In the genomic region with DNA sequence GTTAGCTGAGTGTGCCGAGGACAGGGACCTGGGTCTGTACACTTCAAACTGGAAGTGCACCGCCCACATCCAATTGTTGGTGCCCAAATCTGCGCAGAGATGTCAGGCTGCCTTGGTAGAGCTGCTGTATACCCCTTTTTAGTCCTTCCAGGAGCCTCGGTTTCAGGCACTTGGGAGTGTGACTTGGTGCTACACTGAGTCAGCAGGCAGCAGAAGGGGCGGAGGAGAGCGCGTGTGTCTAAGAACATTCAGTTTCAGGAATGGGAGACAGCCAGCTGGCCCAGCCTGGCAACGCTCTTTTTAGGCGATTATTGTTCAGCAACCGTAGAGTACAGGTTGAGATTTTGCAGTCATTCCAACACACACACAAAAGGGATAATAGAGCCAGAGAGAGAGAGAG, we compare ENCODE assay signal across 10 mouse cellular contexts. TPM values are rescaled to one million over a fixed set of nuclear protein-coding genes. Genes with fewer than 3 reads are reported as not detected.
DNase-seq lines count a peak whose midpoint lies in the region; ATAC-seq lines count a peak whose summit lies in the region.
"Had no signal": no experiment of that assay in that cellular context is flagged by ENCODE, and none has a peak within 500 bp of the region (broad histone marks: within the 10 kb centered on the region; RNA-seq: fewer than 3 reads in every experiment).

No protein-coding gene starts in this region.

- no peak; the same call in 1 of the 2 replicates for ATAC-seq in forebrain, embryonic 14.5 days
- no peak for ATAC-seq in erythroid progenitor cell, adult 5-6 weeks (replicated peaks; ENCODE audit: low FRiP score, poor library complexity, severe bottlenecking)

- WGBS in forebrain, embryonic 14.5 days, result 31% methylated on average over 10 of the region's 10 CpGs
- WGBS in forebrain, embryonic 10.5 days, result 61% methylated on average over 10 of the region's 10 CpGs

- peak; percentile 67 for DNase-seq in forebrain, embryonic 14.5 days (ENCODE audit: low spot score)
- DNase-seq in forebrain, embryonic 10.5 days (ENCODE audit: extremely low spot score, low spot score), result no peak
- DNase-seq in cerebellum, adult 8-10 months, result peak; percentile 48
- peak; percentile 21 to 27 for DNase-seq in heart, postnatal 36 days
- DNase-seq in left cerebral cortex, postnatal 4 days, result peak; percentile 23
- no peak for DNase-seq in thymus, adult 18-20 months
- no peak for DNase-seq in kidney, postnatal 4 days

- H3K27me3 ChIP-seq in forebrain, embryonic 14.5 days (replicated peaks; ENCODE audit: control insufficient read depth, insufficient read depth, low read length), result peaks cover 5% of the 10 kb centered on the region; the same call in 1 of the 2 replicates
- peaks cover 62% of the 10 kb centered on the region for H3K27me3 ChIP-seq in forebrain, embryonic 10.5 days (ENCODE audit: poor library complexity, severe bottlenecking)

- intact Hi-C loops in heart, postnatal 36 days (cut with DNase I), result no loop called here
- intact Hi-C loops in left cerebral cortex, postnatal 4 days (cut with DNase I), result no loop called here

- peaks cover 15% of the 10 kb centered on the region for H3K4me1 ChIP-seq in forebrain, embryonic 14.5 days (ENCODE audit: control insufficient read depth, insufficient read depth, low read length)
- peaks cover 69% of the 10 kb centered on the region for H3K4me1 ChIP-seq in forebrain, embryonic 10.5 days

- peak overlapping the region; percentile 23 for H3K4me2 ChIP-seq in forebrain, embryonic 14.5 days (ENCODE audit: low read length)
- H3K4me2 ChIP-seq: limb, embryonic 12.5 days had no signal

- H3K9me3 ChIP-seq in forebrain, embryonic 14.5 days (replicated peaks; ENCODE audit: control insufficient read depth, low read length), result no peaks in the 10 kb centered on the region
- H3K9me3 ChIP-seq in forebrain, embryonic 10.5 days, result no peaks in the 10 kb centered on the region
- H3K9me3 ChIP-seq: limb, embryonic 12.5 days had no signal

- H3K9ac ChIP-seq in forebrain, embryonic 14.5 days (ENCODE audit: low read length), result no peak overlapping the region
- H3K9ac ChIP-seq: limb, embryonic 12.5 days had no signal

- H3K4me3 ChIP-seq in forebrain, embryonic 14.5 days (ENCODE audit: low read depth, low read length), result no peak overlapping the region
- no peak overlapping the region for H3K4me3 ChIP-seq in forebrain, embryonic 10.5 days
- H3K4me3 ChIP-seq: erythroblast, embryonic 14.5 days; limb, embryonic 12.5 days had no signal

- no peaks in the 10 kb centered on the region for H3K36me3 ChIP-seq in forebrain, embryonic 14.5 days (ENCODE audit: control insufficient read depth, insufficient read depth, low read length)
- H3K36me3 ChIP-seq in forebrain, embryonic 10.5 days (replicated peaks), result no peaks in the 10 kb centered on the region
- H3K36me3 ChIP-seq: limb, embryonic 12.5 days had no signal

- no peak overlapping the region for H3K27ac ChIP-seq in forebrain, embryonic 14.5 days (ENCODE audit: low read depth, low read length)
- H3K27ac ChIP-seq in forebrain, embryonic 10.5 days, result no peak overlapping the region
- H3K27ac ChIP-seq: limb, embryonic 12.5 days had no signal

RNA-seq across cellular contexts. Expression of a gene that starts 2.4 kb away (rescaled TPM):
- 2.6 and 3.0 TPM in 2 replicates for polyA plus RNA-seq in forebrain, embryonic 14.5 days (2014; fragmentation: Nextera tagmentation; extraction: Ambion mirVana)
- 0.72 and 0.90 TPM in 2 replicates for polyA plus RNA-seq in forebrain, embryonic 10.5 days (2016; fragmentation: Nextera tagmentation; extraction: Ambion mirVana)
- 10 to 100 TPM; 37.7 to 40.2 TPM for total RNA-seq in heart, postnatal 36 days (2021)
- total RNA-seq in left cerebral cortex, postnatal 4 days (2021), result 10 to 100 TPM; 21.9 to 22.6 TPM
- total RNA-seq in erythroid progenitor cell, adult 5-6 weeks (2015; ENCODE audit: low replicate concordance), result not detected in 2 replicates
- total RNA-seq in erythroid progenitor cell, adult 5-6 weeks (2017; ENCODE audit: low replicate concordance), result not detected in 2 replicates
- polyA plus RNA-seq: erythroblast, embryonic 14.5 days had no signal

Comparison
In these comparisons a context has a peak if more than half of its experiments do, and no peak if none do; other contexts are left out.
1. DNase-seq: peak in forebrain, embryonic 14.5 days (single experiment), cerebellum, adult 8-10 months (single experiment), heart, postnatal 36 days (2 of 2) and left cerebral cortex, postnatal 4 days (single experiment); none in forebrain, embryonic 10.5 days (single experiment), thymus, adult 18-20 months (0 of 2) and kidney, postnatal 4 days (0 of 2).
2. RNA of a gene that starts 2.4 kb away (total RNA-seq): 37.7 to 40.2 TPM in heart, postnatal 36 days and 21.9 to 22.6 TPM in left cerebral cortex, postnatal 4 days; not detected in erythroid progenitor cell, adult 5-6 weeks; every median in the first group is over 10 times any median in the second.